Mouse (Mus musculus) intestine, embryonic 16.5 days (tissue): ENCODE data around the gene Nlgn1. TPM values are rescaled to one million over a fixed set of nuclear protein-coding genes. Genes with fewer than 3 reads are reported as not detected.

Experiments used
- ATAC-seq: fragments of 200-750 bp; cut with Nextera tagmentation; 2 replicates; pipeline ENCODE4 v1.8.0; 2017; ENCODE audit warnings: moderate TSS enrichment, moderate library complexity
- H3K27ac ChIP-seq: fragments of 300-500 bp; sonication (generic); 2 replicates; pipeline ENCODE4 v1.5.1; 2014; ENCODE audit warnings: mild to moderate bottlenecking, low read length
- H3K27me3 ChIP-seq: fragments of 300-500 bp; sonication (generic); replicated peaks from 2 replicates; pipeline ENCODE4 v1.6.1; 2014; ENCODE audit warnings: low read length, control low read depth, mixed read lengths; ENCODE audit not compliant: control insufficient read depth, insufficient read depth
- H3K36me3 ChIP-seq: fragments of 300-500 bp; sonication (generic); 2 replicates; pipeline ENCODE4 v1.6.1; 2014; ENCODE audit warnings: low read length, control low read depth; ENCODE audit not compliant: control insufficient read depth, insufficient read depth
- H3K4me1 ChIP-seq: fragments of 300-500 bp; sonication (generic); 2 replicates; pipeline ENCODE4 v1.6.1; 2014; ENCODE audit warnings: low read length, control low read depth, mixed read lengths; ENCODE audit not compliant: control insufficient read depth, insufficient read depth
- H3K4me2 ChIP-seq: fragments of 300-500 bp; sonication (generic); 2 replicates; pipeline ENCODE4 v1.6.1; 2014; ENCODE audit warnings: low read depth, low read length, control low read depth
- H3K4me3 ChIP-seq: fragments of 300-500 bp; sonication (generic); 2 replicates; pipeline ENCODE4 v1.5.1; 2014; ENCODE audit warnings: mild to moderate bottlenecking, low read length
- H3K9ac ChIP-seq: fragments of 300-500 bp; sonication (generic); 2 replicates; pipeline ENCODE4 v1.6.1; 2014; ENCODE audit warnings: low read depth, low read length
- H3K9me3 ChIP-seq: fragments of 300-500 bp; sonication (generic); 2 replicates; pipeline ENCODE4 v1.6.1; 2016; ENCODE audit warnings: low read length, control low read depth; ENCODE audit not compliant: control insufficient read depth
- WGBS: fragments of 180-500 bp; shearing (Covaris S2); extraction: QIAGEN DNeasy Blood & Tissue Kit; methylation state at CpG from one replicate; pipeline ENCODE4 v1.1.7; 2014; 5-methylcytosine and 5-hydroxymethylcytosine counted together
- polyA plus RNA-seq: library from polyadenylated mRNA; unstranded; fragments of >200 nt; fragmentation: Nextera tagmentation; extraction: Ambion mirVana; gene quantifications from 2 replicates; pipeline ENCODE4 v1.2.1, GENCODE M21; 2015

Gene Nlgn1
- polyA plus RNA-seq, 1 experiment from 2014 or later: 1.6 TPM

DNA sequence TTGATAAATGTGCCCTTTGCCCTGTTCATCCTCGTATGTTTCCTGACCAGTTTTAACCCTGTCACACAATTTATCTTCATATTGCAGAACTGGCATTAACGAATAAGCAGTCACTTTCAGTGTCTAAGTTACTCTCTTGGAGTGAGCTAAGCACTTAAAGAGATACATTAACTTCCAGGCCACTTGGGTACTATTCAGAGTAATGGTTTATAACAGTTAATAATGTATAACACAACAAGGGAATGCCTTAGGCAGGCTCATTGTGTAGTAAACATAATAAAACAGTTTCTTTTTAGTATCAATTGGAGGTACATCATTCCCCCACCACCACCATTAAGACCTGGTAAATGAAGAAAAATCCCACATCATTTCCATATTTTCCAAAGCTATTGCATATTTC is 368.7 kb downstream of the Nlgn1 start:
- Histone ChIP-seq H3K4me1 (no peaks in the 10 kb centered on the region), H3K4me2 (no peak overlapping the region), H3K27ac (no peak overlapping the region), H3K9me3 (no peaks in the 10 kb centered on the region), H3K27me3 (no peaks in the 10 kb centered on the region), H3K9ac (no peak overlapping the region), H3K36me3 (no peaks in the 10 kb centered on the region), H3K4me3 (no peak overlapping the region)
- WGBS: 63% methylated on average over 2 of the region's 2 CpGs
- ATAC-seq: no peak

DNA sequence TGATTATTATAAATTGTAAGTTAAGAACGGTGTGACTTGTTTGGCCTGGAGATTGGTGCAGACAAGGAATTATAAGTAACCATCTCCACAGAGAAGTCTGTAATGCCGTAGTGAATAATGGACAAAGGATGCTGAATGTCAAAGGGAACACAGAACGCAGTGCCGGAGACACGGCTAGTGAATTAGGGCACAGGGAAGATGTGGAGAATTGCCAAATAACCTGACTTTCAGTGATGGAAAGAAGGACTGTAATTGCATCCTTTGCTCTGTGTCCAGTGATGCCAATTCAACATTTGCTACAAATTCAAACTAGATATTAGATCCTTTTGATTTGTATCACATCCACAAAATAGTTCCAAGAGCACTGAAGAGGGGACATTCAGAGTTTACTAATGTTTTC is 415.7 kb downstream of the Nlgn1 start:
- WGBS: 82% methylated on average over 5 of the region's 5 CpGs

DNA sequence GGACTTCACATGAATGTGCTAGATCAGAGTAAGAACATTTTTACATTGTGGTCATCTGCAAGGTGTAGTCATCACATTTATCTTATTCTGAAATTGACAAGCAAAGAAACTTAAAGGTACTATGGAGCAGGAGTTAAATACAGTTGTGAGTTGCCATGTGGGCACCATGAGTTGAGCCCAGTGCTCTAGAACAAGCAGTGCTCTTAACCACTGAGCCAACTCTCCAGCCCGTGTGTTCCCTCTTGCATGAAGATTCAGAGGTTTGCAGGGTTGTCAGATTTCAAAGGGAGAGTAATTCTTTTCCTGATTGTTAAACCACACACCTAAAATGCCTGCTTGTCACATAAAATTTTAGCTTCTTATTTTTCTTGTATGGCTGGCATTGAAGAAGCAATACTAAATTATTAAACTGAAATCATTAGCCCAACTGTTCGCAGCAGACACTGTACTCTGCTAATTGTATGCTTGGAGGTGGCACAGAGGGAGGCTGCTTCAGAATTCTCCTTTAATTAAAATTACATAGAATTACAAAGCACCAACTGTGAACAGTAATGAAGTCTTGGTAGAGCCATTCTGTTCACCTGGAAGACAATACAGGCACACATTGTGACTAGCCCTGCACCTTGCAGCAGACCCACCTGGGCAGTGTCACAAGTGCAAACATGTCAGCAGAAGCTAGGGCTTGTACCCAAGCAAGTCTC is 417.7 kb downstream of the Nlgn1 start:
- no peaks in the 10 kb centered on the region for H3K27me3 ChIP-seq
- no peak overlapping the region for H3K27ac ChIP-seq
- no peak for ATAC-seq
- 79% methylated on average over 2 of the region's 2 CpGs for WGBS
- H3K36me3 ChIP-seq: no peaks in the 10 kb centered on the region
- no peak overlapping the region for H3K4me3 ChIP-seq
- H3K9me3 ChIP-seq: no peaks in the 10 kb centered on the region
- H3K4me2 ChIP-seq: no peak overlapping the region
- no peaks in the 10 kb centered on the region for H3K4me1 ChIP-seq
- no peak overlapping the region for H3K9ac ChIP-seq

More for the DNA sequence above, 415.7 kb downstream of the Nlgn1 start:
- Histone ChIP-seq H3K36me3 (no peaks in the 10 kb centered on the region), H3K4me1 (no peaks in the 10 kb centered on the region), H3K27me3 (no peaks in the 10 kb centered on the region), H3K27ac (no peak overlapping the region), H3K9ac (no peak overlapping the region), H3K9me3 (no peaks in the 10 kb centered on the region), H3K4me3 (no peak overlapping the region), H3K4me2 (no peak overlapping the region)
- ATAC-seq: no peak

DNA sequence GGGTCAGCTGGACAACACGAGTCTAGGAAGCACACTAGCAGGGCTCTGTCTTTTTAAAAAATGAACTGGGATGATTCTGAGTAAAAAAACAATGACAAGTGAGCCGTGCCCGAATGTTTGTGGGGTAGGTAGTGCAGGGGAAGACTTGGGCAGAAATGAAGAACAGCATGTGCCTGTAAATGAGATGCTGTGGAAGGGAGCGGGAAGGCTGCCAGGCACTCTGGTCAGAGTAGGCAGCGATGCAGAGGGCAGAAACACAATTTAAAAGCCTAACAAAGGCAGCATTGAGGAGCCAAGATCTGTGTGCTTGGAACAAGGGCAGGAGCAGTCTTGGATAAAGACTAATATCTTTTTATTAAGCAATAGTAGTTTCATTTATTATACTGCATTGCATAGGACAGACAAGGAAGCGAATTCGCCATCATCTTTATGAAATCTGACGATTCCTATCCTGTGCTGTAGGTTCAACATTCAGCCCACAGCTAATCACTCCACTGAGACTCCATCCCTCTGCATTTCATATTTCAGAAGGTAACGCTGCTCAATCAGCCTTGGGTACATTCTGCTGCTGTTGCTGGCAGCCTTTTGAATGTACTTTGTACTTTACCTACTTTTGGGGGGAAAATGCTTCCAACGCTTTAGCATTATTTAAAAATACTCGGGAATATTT is 429.0 kb downstream of the Nlgn1 start:
- no peak overlapping the region for H3K4me2 ChIP-seq
- H3K36me3 ChIP-seq: no peaks in the 10 kb centered on the region
- no peak overlapping the region for H3K27ac ChIP-seq
- no peak overlapping the region for H3K9ac ChIP-seq
- no peaks in the 10 kb centered on the region for H3K9me3 ChIP-seq
- H3K4me1 ChIP-seq: no peaks in the 10 kb centered on the region
- 80% methylated on average over 11 of the region's 11 CpGs for WGBS
- H3K4me3 ChIP-seq: no peak overlapping the region
- no peak for ATAC-seq
- no peaks in the 10 kb centered on the region for H3K27me3 ChIP-seq

DNA sequence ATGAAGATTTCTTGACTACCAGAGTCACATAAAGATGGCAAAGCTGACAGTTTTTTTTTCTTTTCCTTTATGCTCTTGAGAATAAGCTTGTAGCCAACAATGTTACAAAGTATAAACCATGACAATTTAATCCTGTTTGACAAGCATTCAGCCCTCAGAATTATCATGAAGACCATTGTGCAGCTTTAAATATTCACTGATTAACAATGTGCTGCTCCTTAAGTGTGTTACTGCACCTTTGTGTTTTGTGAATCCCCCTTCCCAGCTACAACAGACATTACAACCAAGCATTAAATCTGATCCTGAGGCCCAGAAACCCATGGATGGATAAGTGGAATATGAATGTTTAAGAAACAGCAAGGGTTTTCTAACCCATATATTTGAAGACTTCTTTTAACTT is 434.8 kb downstream of the Nlgn1 start:
- no peak overlapping the region for H3K9ac ChIP-seq
- no peak overlapping the region for H3K27ac ChIP-seq
- H3K9me3 ChIP-seq: no peaks in the 10 kb centered on the region
- H3K4me2 ChIP-seq: no peak overlapping the region
- no peak overlapping the region for H3K4me3 ChIP-seq
- no peaks in the 10 kb centered on the region for H3K36me3 ChIP-seq
- no peak for ATAC-seq
- no peaks in the 10 kb centered on the region for H3K4me1 ChIP-seq
- H3K27me3 ChIP-seq: no peaks in the 10 kb centered on the region

DNA sequence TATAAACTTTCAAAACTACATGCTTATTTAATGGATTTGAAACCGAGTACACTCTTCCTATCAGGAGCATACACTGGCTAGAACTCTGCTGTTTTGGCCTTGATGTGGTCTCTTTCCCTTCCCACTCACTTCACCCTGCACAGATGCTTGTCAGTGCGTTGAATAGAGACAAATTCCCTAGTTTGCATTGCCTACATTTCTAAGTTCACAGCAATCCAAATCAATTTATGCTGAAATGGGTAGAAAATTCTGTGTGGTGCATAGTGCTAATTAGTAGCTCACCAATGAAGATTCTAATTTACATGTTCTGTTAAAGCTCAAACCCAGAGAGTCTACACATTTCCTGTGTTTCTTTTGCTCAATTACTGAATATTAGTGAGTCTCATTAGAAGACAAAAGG is 447.5 kb downstream of the Nlgn1 start:
- H3K9me3 ChIP-seq: no peaks in the 10 kb centered on the region
- no peak for ATAC-seq
- H3K4me3 ChIP-seq: no peak overlapping the region
- H3K9ac ChIP-seq: no peak overlapping the region
- no peaks in the 10 kb centered on the region for H3K4me1 ChIP-seq
- H3K36me3 ChIP-seq: no peaks in the 10 kb centered on the region
- H3K4me2 ChIP-seq: no peak overlapping the region
- 62% methylated on average over 2 of the region's 2 CpGs for WGBS
- no peak overlapping the region for H3K27ac ChIP-seq
- H3K27me3 ChIP-seq: no peaks in the 10 kb centered on the region

DNA sequence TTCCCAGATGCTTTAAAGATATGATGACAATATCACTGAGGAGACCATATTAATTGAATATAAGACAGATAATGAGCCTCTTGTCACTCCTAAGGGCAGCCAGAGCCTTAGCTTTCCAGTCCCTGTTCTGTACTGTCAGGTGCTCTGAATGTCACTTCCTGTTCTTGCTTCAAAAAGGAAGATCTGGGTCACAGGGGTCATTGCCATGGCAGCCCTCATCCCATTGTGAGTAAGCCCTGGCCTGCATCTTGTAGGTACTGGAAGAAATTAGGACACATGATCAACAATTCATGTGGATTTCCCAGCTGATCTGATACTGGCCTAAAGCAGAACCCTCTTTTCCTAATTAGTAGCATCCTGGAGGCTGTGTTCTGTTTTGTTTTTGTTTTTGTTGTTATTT is 463.1 kb downstream of the Nlgn1 start:
- Histone ChIP-seq H3K27ac (no peak overlapping the region), H3K36me3 (no peaks in the 10 kb centered on the region), H3K27me3 (no peaks in the 10 kb centered on the region), H3K4me3 (no peak overlapping the region), H3K9me3 (no peaks in the 10 kb centered on the region), H3K4me1 (no peaks in the 10 kb centered on the region), H3K9ac (no peak overlapping the region), H3K4me2 (no peak overlapping the region)
- ATAC-seq: no peak

DNA sequence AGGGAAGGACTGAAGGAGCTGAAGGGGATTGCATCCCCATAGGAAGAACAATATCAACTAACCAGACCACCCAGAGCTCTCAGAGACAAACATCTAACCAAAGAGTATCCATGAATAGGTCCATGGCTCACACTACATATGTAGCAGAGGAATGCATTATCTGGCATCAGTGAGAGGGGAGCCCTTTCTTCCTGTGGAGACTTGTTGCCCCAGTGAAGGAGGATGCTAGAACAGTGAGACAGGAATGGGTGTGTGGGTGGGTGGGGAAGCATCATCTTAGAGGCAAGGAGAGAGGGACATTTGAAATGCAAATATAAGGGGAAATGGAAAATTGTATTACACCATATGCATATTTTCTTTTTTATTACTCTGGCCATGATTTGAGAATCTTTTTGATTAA is 473.9 kb downstream of the Nlgn1 start:
- Histone ChIP-seq H3K4me1 (no peaks in the 10 kb centered on the region), H3K27ac (no peak overlapping the region), H3K9ac (no peak overlapping the region), H3K9me3 (no peaks in the 10 kb centered on the region), H3K36me3 (no peaks in the 10 kb centered on the region), H3K4me2 (no peak overlapping the region), H3K27me3 (no peaks in the 10 kb centered on the region), H3K4me3 (no peak overlapping the region)
- ATAC-seq: no peak

DNA sequence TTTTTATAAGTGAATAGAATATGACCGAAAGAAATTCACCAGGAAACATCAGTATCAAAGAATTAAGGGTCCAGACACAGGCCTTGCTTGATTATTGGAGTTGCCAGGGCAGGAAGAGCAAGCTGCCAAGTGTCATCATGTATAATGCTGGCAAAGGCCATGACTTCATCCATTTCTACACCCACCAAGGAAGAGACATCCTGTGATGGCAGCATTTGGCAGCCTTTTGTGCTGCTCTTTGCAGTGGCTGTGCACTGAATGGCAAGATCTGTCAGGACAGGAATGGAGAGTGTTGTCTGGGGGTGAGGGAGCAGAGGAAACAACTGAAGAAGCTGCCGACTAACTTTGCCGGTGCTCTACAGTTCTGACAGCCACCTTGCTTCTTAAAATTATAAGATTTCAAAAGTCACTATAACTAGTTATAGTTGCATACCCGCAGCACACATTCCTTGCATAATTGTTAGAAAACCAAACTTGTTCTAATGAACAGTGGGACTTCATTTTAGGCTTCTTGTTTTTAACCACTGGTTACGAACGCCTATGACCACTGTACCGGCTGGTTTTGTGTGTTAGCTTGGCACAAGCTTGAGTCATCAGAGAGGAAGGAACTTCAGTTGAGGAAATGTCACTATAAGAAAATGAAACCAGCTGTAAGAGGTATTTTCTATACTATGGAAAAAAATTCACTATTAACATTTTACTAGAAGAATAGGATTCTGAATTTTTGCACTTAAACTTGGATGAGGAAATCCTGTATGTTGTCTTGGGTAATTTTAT is 487.4 kb downstream of the Nlgn1 start:
- Histone ChIP-seq H3K9me3 (no peaks in the 10 kb centered on the region), H3K27me3 (no peaks in the 10 kb centered on the region), H3K36me3 (no peaks in the 10 kb centered on the region), H3K4me3 (no peak overlapping the region), H3K9ac (no peak overlapping the region), H3K27ac (no peak overlapping the region), H3K4me2 (no peak overlapping the region), H3K4me1 (no peaks in the 10 kb centered on the region)
- no peak for ATAC-seq
- WGBS: 87% methylated on average over 7 of the region's 7 CpGs
